Mouse (Mus musculus): ENCODE measurements around the gene Chp1.

DNA sequence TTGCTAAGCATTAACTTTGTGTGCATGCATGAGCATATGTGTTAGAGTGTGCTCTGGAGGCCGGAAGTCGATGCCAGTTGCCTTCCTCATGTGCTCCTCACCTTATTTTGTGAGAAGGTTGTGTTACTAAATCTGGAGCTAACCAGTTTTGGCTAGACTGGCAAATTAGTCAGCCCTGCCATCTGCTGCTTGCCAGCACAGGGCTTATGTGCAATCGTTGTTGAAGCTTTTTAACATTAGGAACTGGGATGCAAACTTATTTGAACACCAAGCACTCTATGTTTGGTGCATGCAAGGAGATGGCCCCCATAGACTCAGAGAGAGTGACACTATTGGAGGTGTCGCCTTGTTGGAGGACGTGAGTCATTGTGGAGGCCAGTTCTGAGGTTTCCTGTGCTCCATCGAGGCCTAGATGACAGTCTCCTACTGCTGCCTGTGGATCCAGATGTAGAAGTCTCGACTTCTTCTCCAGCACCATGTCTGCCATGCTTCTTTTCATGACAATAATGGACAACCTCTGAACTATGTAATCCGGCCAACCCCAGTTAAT is 49.4 kb downstream of the Chp1 start:
- TF ChIP-seq CTCF (IDR thresholded peaks at IDR 0.05; ENCODE audit: borderline replicate concordance, extremely low read depth, insufficient read depth, insufficient read length) = no peak
- no peak for TF ChIP-seq POLR2A (IDR thresholded peaks at IDR 0.05; ENCODE audit: borderline replicate concordance, extremely low read depth, insufficient read depth, insufficient read length, poor library complexity, severe bottlenecking)

All from brain, embryonic 14.5 days (tissue).